Mouse (Mus musculus) cortical plate, adult 2 months (tissue): ENCODE data around the gene Igfbp4.

Source experiments
- CTCF ChIP-seq: fragments of 200-500 bp; IDR thresholded peaks from 2 replicates; pipeline ENCODE4 v1.5.1; 2011; ENCODE audit warnings: mild to moderate bottlenecking, control low read depth, low read length; ENCODE audit not compliant: insufficient read depth; ENCODE audit errors: extremely low read depth
- POLR2A ChIP-seq: fragments of 200-500 bp; IDR thresholded peaks from 2 replicates; pipeline ENCODE4 v1.6.1; 2011; ENCODE audit warnings: mild to moderate bottlenecking, low read length, control low read depth; ENCODE audit not compliant: insufficient read depth; ENCODE audit errors: extremely low read depth

DNA sequence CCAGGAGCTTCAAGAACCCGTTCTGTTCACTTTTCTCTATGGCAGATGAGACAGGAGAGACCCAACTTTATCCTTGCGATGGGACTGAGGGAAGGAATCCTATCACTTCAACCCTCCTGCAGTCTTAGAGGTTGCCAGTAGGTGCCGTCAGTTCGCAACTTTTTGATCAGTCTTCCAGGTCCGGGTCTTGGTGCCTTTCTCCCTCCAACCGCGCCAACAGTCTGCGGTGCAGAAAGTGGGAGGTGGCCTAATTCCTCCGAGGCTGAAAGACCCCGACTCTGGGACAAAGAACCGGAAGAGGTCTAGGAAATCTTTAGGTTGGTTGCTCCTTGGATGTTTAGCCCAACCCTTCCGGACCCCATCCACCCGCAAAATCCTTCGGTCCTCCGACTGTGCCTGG lies 1.3 kb upstream of the Igfbp4 start:
- TF ChIP-seq CTCF = peak; percentile 90
- TF ChIP-seq POLR2A = no peak
